Mouse (Mus musculus) liver, embryonic 14.5 days (tissue): ENCODE data around the gene Snrnp35.

Source experiments
- CTCF ChIP-seq: IDR thresholded peaks from 2 replicates; pipeline ENCODE4 v1.5.1; 2016; ENCODE audit warnings: antibody characterized with exemption, low read depth, control low read depth
- EP300 ChIP-seq: IDR thresholded peaks from 2 replicates; pipeline ENCODE4 v1.6.1; 2016; ENCODE audit warnings: antibody characterized with exemption, low read depth

DNA sequence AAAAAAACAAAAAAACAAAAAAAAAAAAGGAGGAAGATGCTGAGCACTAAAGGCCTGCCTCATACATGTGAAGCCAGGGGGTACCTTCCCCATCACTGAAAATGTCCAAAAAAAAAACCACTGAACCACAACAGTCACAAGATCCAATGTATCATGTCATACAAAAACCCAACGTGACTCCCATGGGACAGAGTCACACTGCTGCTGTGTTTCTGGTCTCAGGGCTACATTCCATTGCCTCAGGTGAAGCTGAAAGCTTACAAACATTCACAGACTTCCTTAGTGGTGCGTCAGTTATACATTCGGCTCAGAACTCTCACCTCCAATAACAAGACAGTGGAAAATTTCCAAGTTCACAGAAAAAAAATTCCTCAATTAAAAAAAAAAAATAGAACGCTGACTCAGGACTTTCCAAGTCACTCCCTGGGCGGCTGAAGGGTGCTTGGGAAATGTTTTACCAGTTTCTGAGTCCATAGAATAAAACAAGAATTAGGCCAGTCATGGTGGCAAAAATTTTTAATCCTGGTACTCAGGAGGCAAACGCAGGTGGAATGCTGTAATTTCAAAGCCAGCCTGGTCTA lies 12.3 kb upstream of the Snrnp35 start:
- TF ChIP-seq CTCF (no peak), EP300 (no peak)
